Mouse (Mus musculus) neural tube, embryonic 11.5 days (tissue): ENCODE measurements at regions not wholly inside any gene's neighbourhood (a gene's known extent, or its start where the extent isn't known, plus 50 kb on each side); places are given as distances from the start of the nearest gene placed in this dataset.

Experiments
- ATAC-seq: fragments of 200-750 bp; cut with Nextera tagmentation; 2 replicates; pipeline ENCODE4 v1.8.0; 2017; ENCODE audit warnings: moderate number of reproducible peaks, mild to moderate bottlenecking, moderate TSS enrichment, moderate library complexity; ENCODE audit not compliant: insufficient read depth, low FRiP score, low TSS enrichment
- DNase-seq: peaks from one replicate; pipeline ENCODE4 v3.0.0-alpha.2; 2015; ENCODE audit warnings: low spot score
- H3K27ac ChIP-seq: fragments of 300-500 bp; sonication (generic); 2 replicates; pipeline ENCODE4 v1.5.1; 2014; ENCODE audit warnings: low read depth, mild to moderate bottlenecking, low read length
- H3K27me3 ChIP-seq: fragments of 300-500 bp; sonication (generic); 2 replicates; pipeline ENCODE4 v1.6.1; 2014; ENCODE audit warnings: mild to moderate bottlenecking, low read length, mixed read lengths; ENCODE audit not compliant: control insufficient read depth, insufficient read depth
- H3K36me3 ChIP-seq: fragments of 300-500 bp; sonication (generic); 2 replicates; pipeline ENCODE4 v1.6.1; 2014; ENCODE audit warnings: mild to moderate bottlenecking, low read length, moderate library complexity, mixed read lengths; ENCODE audit not compliant: control insufficient read depth, insufficient read depth
- H3K4me1 ChIP-seq: fragments of 300-500 bp; sonication (generic); 2 replicates; pipeline ENCODE4 v1.6.1; 2014; ENCODE audit warnings: low read length, mixed read lengths; ENCODE audit not compliant: control insufficient read depth, insufficient read depth
- H3K4me2 ChIP-seq: fragments of 300-500 bp; sonication (generic); 2 replicates; pipeline ENCODE4 v1.6.1; 2014; ENCODE audit warnings: low read depth, mild to moderate bottlenecking, moderate library complexity
- H3K4me3 ChIP-seq: fragments of 300-500 bp; sonication (generic); 2 replicates; pipeline ENCODE4 v1.5.1; 2014; ENCODE audit warnings: low read depth, low read length
- H3K9ac ChIP-seq: fragments of 300-500 bp; sonication (generic); 2 replicates; pipeline ENCODE4 v1.6.1; 2014; ENCODE audit warnings: mild to moderate bottlenecking, low read length
- H3K9me3 ChIP-seq: fragments of 300-500 bp; sonication (generic); 2 replicates; pipeline ENCODE4 v1.6.1; 2016; ENCODE audit warnings: low read length; ENCODE audit not compliant: control insufficient read depth
- WGBS: fragments of 180-500 bp; shearing (Covaris S2); extraction: QIAGEN DNeasy Blood & Tissue Kit; methylation state at CpG from one replicate; pipeline ENCODE4 v1.1.7; 2014; 5-methylcytosine and 5-hydroxymethylcytosine counted together

- H3K36me3 ChIP-seq: no peaks in the 10 kb centered on the region
- 76% methylated on average over 6 of the region's 6 CpGs for WGBS
- H3K27me3 ChIP-seq: no peaks in the 10 kb centered on the region
Observed at GRCm38 (mm10) chr10:119011511-119011910, 141.5 kb upstream of the Dyrk2 start.

GRCm38 (mm10) chr10:119010884-119011283 is 140.9 kb upstream of the Dyrk2 start:
- DNase-seq (no peak), ATAC-seq (no peak)
- Histone ChIP-seq H3K4me1 (no peaks in the 10 kb centered on the region), H3K4me3 (no peak overlapping the region), H3K4me2 (no peak overlapping the region), H3K36me3 (no peaks in the 10 kb centered on the region), H3K9me3 (no peaks in the 10 kb centered on the region), H3K27me3 (no peaks in the 10 kb centered on the region), H3K9ac (no peak overlapping the region), H3K27ac (no peak overlapping the region)
- WGBS: 47% methylated on average over 7 of the region's 7 CpGs

More at GRCm38 (mm10) chr10:119011511-119011910, 141.5 kb upstream of the Dyrk2 start:
- Histone ChIP-seq H3K9me3 (no peaks in the 10 kb centered on the region), H3K4me1 (no peaks in the 10 kb centered on the region), H3K27ac (no peak overlapping the region), H3K4me2 (no peak overlapping the region), H3K4me3 (no peak overlapping the region), H3K9ac (no peak overlapping the region)
- no peak for DNase-seq
- ATAC-seq: no peak

GRCm38 (mm10) chr10:119006866-119007575 is 137.0 kb upstream of the Dyrk2 start:
- WGBS: 91% methylated on average over 19 of the region's 19 CpGs

GRCm38 (mm10) chr10:119005491-119005890 is 135.5 kb upstream of the Dyrk2 start:
- DNase-seq: no peak
- H3K4me3 ChIP-seq: no peak overlapping the region
- H3K27me3 ChIP-seq: no peaks in the 10 kb centered on the region
- no peaks in the 10 kb centered on the region for H3K4me1 ChIP-seq
- ATAC-seq: no peak
- H3K36me3 ChIP-seq: no peaks in the 10 kb centered on the region
- H3K27ac ChIP-seq: no peak overlapping the region
- H3K9ac ChIP-seq: no peak overlapping the region
- no peaks in the 10 kb centered on the region for H3K9me3 ChIP-seq
- WGBS: 91% methylated on average over 8 of the region's 8 CpGs
- H3K4me2 ChIP-seq: no peak overlapping the region

More at GRCm38 (mm10) chr10:119006866-119007575, 137.0 kb upstream of the Dyrk2 start:
- Histone ChIP-seq H3K9ac (no peak overlapping the region), H3K9me3 (no peaks in the 10 kb centered on the region), H3K36me3 (no peaks in the 10 kb centered on the region), H3K4me2 (no peak overlapping the region), H3K27ac (no peak overlapping the region), H3K4me3 (no peak overlapping the region), H3K4me1 (no peaks in the 10 kb centered on the region), H3K27me3 (no peaks in the 10 kb centered on the region)
- no peak for DNase-seq
- ATAC-seq: no peak

- Histone ChIP-seq H3K9me3 (no peaks in the 10 kb centered on the region), H3K9ac (no peak overlapping the region), H3K36me3 (no peaks in the 10 kb centered on the region), H3K4me3 (no peak overlapping the region), H3K27me3 (no peaks in the 10 kb centered on the region), H3K4me2 (no peak overlapping the region), H3K4me1 (no peaks in the 10 kb centered on the region), H3K27ac (no peak overlapping the region)
- DNase-seq (no peak), ATAC-seq (no peak)
- 92% methylated on average over 11 of the region's 11 CpGs for WGBS
Observed at GRCm38 (mm10) chr10:119004426-119004825, 134.4 kb upstream of the Dyrk2 start.

GRCm38 (mm10) chr10:119003839-119004238 is 133.8 kb upstream of the Dyrk2 start:
- H3K4me3 ChIP-seq: no peak overlapping the region
- no peaks in the 10 kb centered on the region for H3K9me3 ChIP-seq
- no peaks in the 10 kb centered on the region for H3K36me3 ChIP-seq
- DNase-seq (no peak), ATAC-seq (no peak)
- no peak overlapping the region for H3K4me2 ChIP-seq
- whole genome bisulfite sequencing: 61% methylated on average over 5 of the region's 5 CpGs
- no peaks in the 10 kb centered on the region for H3K4me1 ChIP-seq
- H3K9ac ChIP-seq: no peak overlapping the region
- H3K27me3 ChIP-seq: no peaks in the 10 kb centered on the region
- no peak overlapping the region for H3K27ac ChIP-seq

- ATAC-seq (no peak), DNase-seq (no peak)
- Histone ChIP-seq H3K4me2 (no peak overlapping the region), H3K27ac (no peak overlapping the region), H3K4me3 (no peak overlapping the region), H3K27me3 (no peaks in the 10 kb centered on the region), H3K9me3 (no peaks in the 10 kb centered on the region), H3K9ac (no peak overlapping the region), H3K36me3 (no peaks in the 10 kb centered on the region), H3K4me1 (no peaks in the 10 kb centered on the region)
- WGBS: 100% methylated on average over 2 of the region's 2 CpGs
Observed at GRCm38 (mm10) chr10:119003042-119003441, 133.0 kb upstream of the Dyrk2 start.

GRCm38 (mm10) chr10:119001895-119002294 is 131.9 kb upstream of the Dyrk2 start:
- H3K4me2 ChIP-seq: no peak overlapping the region
- H3K36me3 ChIP-seq: no peaks in the 10 kb centered on the region
- no peaks in the 10 kb centered on the region for H3K27me3 ChIP-seq
- H3K27ac ChIP-seq: no peak overlapping the region
- H3K4me1 ChIP-seq: no peaks in the 10 kb centered on the region
- ATAC-seq (no peak), DNase-seq (no peak)
- no peaks in the 10 kb centered on the region for H3K9me3 ChIP-seq
- 95% methylated on average over 7 of the region's 7 CpGs for whole genome bisulfite sequencing
- no peak overlapping the region for H3K9ac ChIP-seq
- H3K4me3 ChIP-seq: no peak overlapping the region

- WGBS: 87% methylated on average over 17 of the region's 17 CpGs
- no peak overlapping the region for H3K27ac ChIP-seq
- ATAC-seq (no peak), DNase-seq (no peak)
- H3K4me1 ChIP-seq: no peaks in the 10 kb centered on the region
- H3K9me3 ChIP-seq: no peaks in the 10 kb centered on the region
- no peak overlapping the region for H3K9ac ChIP-seq
- no peaks in the 10 kb centered on the region for H3K36me3 ChIP-seq
- H3K4me3 ChIP-seq: no peak overlapping the region
- no peaks in the 10 kb centered on the region for H3K27me3 ChIP-seq
- no peak overlapping the region for H3K4me2 ChIP-seq
Observed at GRCm38 (mm10) chr10:119001000-119001780, 131.2 kb upstream of the Dyrk2 start.
